Mouse (Mus musculus) bone marrow macrophage, adult 2 months (primary cell): ENCODE results near the gene Fmnl1.

Experiments
- CTCF ChIP-seq: IDR thresholded peaks from 2 replicates; pipeline ENCODE4 v1.5.1; 2012; ENCODE audit warnings: low read depth, mild to moderate bottlenecking, low read length, moderate library complexity
- POLR2A ChIP-seq: IDR thresholded peaks from 2 replicates; pipeline ENCODE4 v1.6.1; 2012; ENCODE audit warnings: mild to moderate bottlenecking, low read depth, low read length, borderline replicate concordance

DNA sequence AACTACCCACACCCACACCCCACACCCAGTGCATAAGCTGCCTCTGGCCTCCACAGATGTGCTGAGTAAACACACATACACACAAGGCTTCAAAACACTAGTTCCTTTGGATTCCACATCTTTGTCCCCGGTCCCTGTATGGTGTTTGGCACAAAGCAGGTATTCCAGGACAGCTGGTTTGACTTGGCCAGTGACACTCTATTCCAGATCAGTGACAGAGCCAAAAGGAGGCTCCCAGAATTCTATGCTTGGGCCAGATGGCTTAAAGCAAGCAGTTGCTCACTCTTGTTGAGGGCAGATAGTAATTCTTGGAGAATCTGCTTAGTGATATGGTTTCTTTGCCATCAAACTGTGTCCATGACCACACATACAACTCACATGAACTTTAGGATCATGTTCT lies 63.5 kb downstream of the Fmnl1 start:
- TF ChIP-seq CTCF (no peak), POLR2A (no peak)
